9 mouse cellular contexts compared by ENCODE assay signal in the genomic region with DNA sequence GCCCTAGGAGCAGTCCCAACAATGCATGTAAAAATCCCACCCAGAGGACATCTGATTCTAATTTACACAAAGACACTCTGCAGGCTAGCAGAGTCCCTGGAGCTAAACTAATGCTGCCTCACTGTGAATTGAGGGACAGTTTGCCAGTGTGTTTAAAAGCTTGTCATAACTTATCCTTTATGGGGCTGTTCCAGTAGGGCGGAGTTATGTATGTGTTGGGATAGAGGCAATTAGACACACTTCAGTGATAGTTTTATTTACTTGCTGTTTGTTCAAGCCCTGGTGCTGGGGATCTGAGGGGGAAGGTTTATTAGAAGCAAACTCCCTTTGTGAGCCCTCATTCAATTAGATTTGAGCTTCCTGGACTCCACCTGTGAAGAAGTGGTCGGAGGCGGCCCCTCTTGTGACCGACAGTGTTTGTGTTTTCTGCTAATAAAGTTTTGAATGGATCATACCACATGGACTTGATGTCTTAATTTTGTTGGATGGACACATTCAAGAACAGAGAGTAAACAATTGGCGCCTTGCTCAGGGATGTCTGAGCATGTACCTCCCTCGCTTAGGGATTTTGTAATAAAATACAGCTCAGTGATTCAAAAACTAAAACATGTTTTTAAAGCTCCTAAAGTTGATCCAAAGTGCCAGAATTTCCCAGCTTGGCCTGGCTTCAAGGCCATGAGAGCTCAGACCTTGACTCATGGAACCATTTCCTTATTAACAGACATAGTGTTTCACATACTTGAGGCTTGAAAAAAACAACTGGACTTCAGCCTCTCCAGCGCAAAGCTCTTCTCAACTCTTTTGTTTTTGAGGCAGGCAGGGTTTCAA.
DNase-seq lines count a peak whose midpoint lies in the region; ATAC-seq lines count a peak whose summit lies in the region.
"Had no signal": no experiment of that assay in that cellular context is flagged by ENCODE, and none has a peak within 500 bp of the region (broad histone marks: within the 10 kb centered on the region; RNA-seq: fewer than 3 reads in every experiment).

No protein-coding gene starts in this region.

- H3K27ac ChIP-seq in embryonic facial prominence, embryonic 15.5 days (replicated peaks): peak overlapping the region; percentile 79
- H3K27ac ChIP-seq in limb, embryonic 10.5 days: peak overlapping the region; percentile 74
- no peak overlapping the region for H3K27ac ChIP-seq in neural tube, embryonic 15.5 days (replicated peaks)
- H3K27ac ChIP-seq in liver, embryonic 12.5 days: no peak overlapping the region
- H3K27ac ChIP-seq: heart, embryonic 15.5 days had no signal

- H3K9me3 ChIP-seq in embryonic facial prominence, embryonic 15.5 days (replicated peaks): no peaks in the 10 kb centered on the region
- H3K9me3 ChIP-seq in limb, embryonic 10.5 days (replicated peaks): no peaks in the 10 kb centered on the region
- H3K9me3 ChIP-seq in neural tube, embryonic 15.5 days (replicated peaks): no peaks in the 10 kb centered on the region
- H3K9me3 ChIP-seq in liver, embryonic 12.5 days (replicated peaks): no peaks in the 10 kb centered on the region
- H3K9me3 ChIP-seq: heart, embryonic 15.5 days had no signal

- peak; percentile 78 for ATAC-seq in embryonic facial prominence, embryonic 15.5 days (ENCODE audit: insufficient number of reproducible peaks, low FRiP score, low TSS enrichment, low read depth)
- peak; percentile 75 for ATAC-seq in neural tube, embryonic 15.5 days (ENCODE audit: low FRiP score)
- no peak for ATAC-seq in liver, embryonic 12.5 days

- H3K9ac ChIP-seq in embryonic facial prominence, embryonic 15.5 days: no peak overlapping the region
- H3K9ac ChIP-seq in neural tube, embryonic 15.5 days (replicated peaks): no peak overlapping the region
- H3K9ac ChIP-seq in liver, embryonic 12.5 days: no peak overlapping the region
- H3K9ac ChIP-seq: heart, embryonic 15.5 days had no signal

- H3K4me3 ChIP-seq in embryonic facial prominence, embryonic 15.5 days (replicated peaks): no peak overlapping the region
- H3K4me3 ChIP-seq in limb, embryonic 10.5 days: no peak overlapping the region
- H3K4me3 ChIP-seq in neural tube, embryonic 15.5 days (replicated peaks): no peak overlapping the region
- H3K4me3 ChIP-seq in liver, embryonic 12.5 days: no peak overlapping the region
- H3K4me3 ChIP-seq: heart, embryonic 15.5 days had no signal

- peak overlapping the region; percentile 19 for H3K4me2 ChIP-seq in embryonic facial prominence, embryonic 15.5 days (replicated peaks)
- 0 out of 2 replicates have a peak overlapping the region, but pooled peaks have one; percentile 1 for H3K4me2 ChIP-seq in neural tube, embryonic 15.5 days
- no peak overlapping the region for H3K4me2 ChIP-seq in liver, embryonic 12.5 days
- H3K4me2 ChIP-seq: heart, embryonic 15.5 days had no signal

- intact Hi-C loops in heart, postnatal 36 days (cut with DNase I): loop anchor here (5.0 kb wide), 1 partner anchor 94 kb away; a partner anchor contains a TSS

- DNase-seq in adrenal gland, adult 8-10 months: peak; percentile 65
- peak; percentile 56 to 58 for DNase-seq in heart, postnatal 36 days
- DNase-seq in limb, embryonic 10.5 days (ENCODE audit: low spot score): peak; percentile 46
- no peak for DNase-seq in right cerebral cortex, adult 18-20 months
- no peak for DNase-seq in MN1 (ENCODE audit: low spot score)

- no peaks in the 10 kb centered on the region for H3K27me3 ChIP-seq in embryonic facial prominence, embryonic 15.5 days
- H3K27me3 ChIP-seq in limb, embryonic 10.5 days (ENCODE audit: low read depth, poor library complexity, severe bottlenecking): no peaks in the 10 kb centered on the region
- no peaks in the 10 kb centered on the region for H3K27me3 ChIP-seq in neural tube, embryonic 15.5 days (replicated peaks)
- H3K27me3 ChIP-seq in liver, embryonic 12.5 days (replicated peaks): no peaks in the 10 kb centered on the region
- H3K27me3 ChIP-seq: heart, embryonic 15.5 days had no signal

- WGBS in embryonic facial prominence, embryonic 15.5 days: 28% methylated on average over 7 of the region's 7 CpGs
- WGBS in limb, embryonic 10.5 days: 46% methylated on average over 7 of the region's 7 CpGs
- 25% methylated on average over 7 of the region's 7 CpGs for WGBS in neural tube, embryonic 15.5 days
- WGBS in liver, embryonic 12.5 days (ENCODE audit: insufficient replicate concordance): 76% methylated on average over 7 of the region's 7 CpGs

- peaks cover 10% of the 10 kb centered on the region for H3K4me1 ChIP-seq in embryonic facial prominence, embryonic 15.5 days
- peaks cover 40% of the 10 kb centered on the region for H3K4me1 ChIP-seq in limb, embryonic 10.5 days
- peaks cover 10% of the 10 kb centered on the region for H3K4me1 ChIP-seq in neural tube, embryonic 15.5 days
- no peaks in the 10 kb centered on the region for H3K4me1 ChIP-seq in liver, embryonic 12.5 days

- H3K36me3 ChIP-seq in embryonic facial prominence, embryonic 15.5 days: no peaks in the 10 kb centered on the region
- peaks cover 3% of the 10 kb centered on the region; the same call in 1 of the 2 replicates for H3K36me3 ChIP-seq in limb, embryonic 10.5 days
- no peaks in the 10 kb centered on the region for H3K36me3 ChIP-seq in neural tube, embryonic 15.5 days
- no peaks in the 10 kb centered on the region for H3K36me3 ChIP-seq in liver, embryonic 12.5 days
- H3K36me3 ChIP-seq: heart, embryonic 15.5 days had no signal

Comparison
In these comparisons a context has a peak if more than half of its experiments do, and no peak if none do; other contexts are left out.
1. DNase-seq: peak in adrenal gland, adult 8-10 months (single experiment), heart, postnatal 36 days (2 of 2) and limb, embryonic 10.5 days (single experiment); none in right cerebral cortex, adult 18-20 months (single experiment) and MN1 (single experiment).
2. H3K27ac ChIP-seq: peak in embryonic facial prominence, embryonic 15.5 days (single experiment) and limb, embryonic 10.5 days (single experiment); none in neural tube, embryonic 15.5 days (single experiment) and liver, embryonic 12.5 days (single experiment).